Mouse (Mus musculus) lung, adult 2 months (tissue): Measurements from ENCODE around the gene Icos. TPM values are rescaled to one million over a fixed set of nuclear protein-coding genes. Genes with fewer than 3 reads are reported as not detected.

Experiments used
- DNase-seq: peaks from one replicate; pipeline ENCODE4 v3.0.0; 2022
- H3K4me1 ChIP-seq: fragments of 200-500 bp; 2 replicates; pipeline ENCODE4 v1.6.1; 2011; ENCODE audit warnings: low read length; ENCODE audit not compliant: control insufficient read depth, insufficient read depth
- H3K4me3 ChIP-seq: fragments of 200-500 bp; replicated peaks from 2 replicates; pipeline ENCODE3; 2011; ENCODE audit warnings: low read depth, mild to moderate bottlenecking, control low read depth, low read length; ENCODE audit errors: extremely low read depth
- CTCF ChIP-seq: fragments of 200-500 bp; IDR thresholded peaks from 2 replicates; pipeline ENCODE4 v1.5.1; 2011; ENCODE audit warnings: mild to moderate bottlenecking, low read length, control low read depth; ENCODE audit not compliant: insufficient read depth
- POLR2A ChIP-seq: fragments of 200-500 bp; IDR thresholded peaks from 2 replicates; pipeline ENCODE4 v1.6.1; 2011; ENCODE audit warnings: low read depth, mild to moderate bottlenecking, control low read depth, low read length, borderline replicate concordance; ENCODE audit errors: extremely low read depth
- WGBS: fragments of 180-500 bp; shearing (Covaris S2); methylation state at CpG from one replicate; pipeline ENCODE4 v1.1.7; 2018; 5-methylcytosine and 5-hydroxymethylcytosine counted together
- polyA plus RNA-seq: library from polyadenylated mRNA; depleted of rRNA; stranded (reverse); fragments of >200 nt; gene quantifications from 2 replicates; pipeline ENCODE4 v1.2.3, GENCODE M21; 2012

Icos gene
- polyA plus RNA-seq, 1 experiment = 0.60 TPM

DNA sequence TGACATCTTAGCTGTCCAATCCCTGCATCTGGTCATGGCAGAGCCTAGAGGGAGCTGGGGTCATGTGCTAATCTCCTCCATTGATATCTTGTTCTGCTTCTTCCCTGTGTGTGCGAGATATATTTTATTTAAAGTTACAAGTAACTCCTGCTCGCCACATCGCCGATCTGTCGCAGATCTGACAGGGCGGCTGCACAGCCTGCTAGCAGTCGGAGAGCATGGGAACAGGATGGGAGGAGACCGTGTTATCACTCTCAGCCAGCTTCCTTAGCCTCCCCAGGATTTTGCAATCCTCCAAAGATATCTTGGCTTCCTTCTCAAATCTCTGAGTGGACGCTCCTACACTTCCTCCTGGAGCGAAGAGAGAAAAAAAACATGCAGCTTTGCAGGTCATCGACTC, 17.3 kb upstream of the Icos start:
- TF ChIP-seq POLR2A = peak; percentile 39; the same call in 1 of the 2 replicates
- TF ChIP-seq CTCF = no peak
- 23% methylated on average over 11 of the region's 11 CpGs for WGBS
- Histone ChIP-seq H3K4me1 (peaks cover 4% of the 10 kb centered on the region; the same call in 1 of the 2 replicates), H3K4me3 (no peak overlapping the region)
- DNase-seq = peak; percentile 15

DNA sequence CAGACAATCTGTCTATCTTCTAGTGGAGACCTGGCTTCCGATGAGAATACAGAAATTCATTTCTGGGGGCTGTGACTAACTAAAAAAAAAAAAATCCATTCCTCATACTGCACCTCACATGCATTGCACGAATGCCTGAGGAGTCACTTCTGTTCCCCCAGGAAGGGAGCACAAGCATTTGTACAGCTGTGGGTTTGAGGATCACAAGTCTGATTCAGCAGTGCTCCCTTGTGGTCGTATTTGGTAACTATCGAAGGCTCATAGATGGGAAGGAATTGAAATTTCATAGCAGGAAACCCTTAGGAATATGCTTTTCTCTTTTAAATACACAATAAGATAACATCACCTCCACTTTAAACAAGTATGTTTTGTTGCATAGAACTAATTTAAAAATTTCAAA, 16.6 kb upstream of the Icos start:
- peaks cover 4% of the 10 kb centered on the region; the same call in 1 of the 2 replicates for H3K4me1 ChIP-seq
- 6% methylated on average over 4 of the region's 4 CpGs for WGBS
- H3K4me3 ChIP-seq = no peak overlapping the region
- peak; percentile 37 for TF ChIP-seq CTCF
- no peak for TF ChIP-seq POLR2A
- DNase-seq = peak; percentile 22

DNA sequence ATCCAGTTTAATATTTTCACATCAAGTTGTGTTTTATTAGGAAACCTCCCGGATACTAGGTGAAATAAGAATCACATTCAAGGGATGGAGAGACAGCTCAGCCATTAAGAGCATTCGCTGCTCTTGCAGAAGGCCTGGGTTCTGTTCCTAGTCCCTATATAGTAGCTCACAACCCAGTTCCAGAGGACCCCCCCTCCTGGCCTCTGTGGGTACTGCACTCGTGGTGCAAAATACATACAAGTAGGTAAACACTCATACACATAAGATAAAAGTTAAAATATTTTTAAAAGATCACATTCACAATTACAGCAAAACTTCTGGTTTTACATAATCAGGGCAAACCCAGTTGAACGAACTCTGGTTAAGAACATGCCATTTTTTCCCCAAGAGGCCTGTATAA, 15.6 kb upstream of the Icos start:
- TF ChIP-seq CTCF (no peak; the same call in 1 of the 2 replicates), POLR2A (no peak)
- peaks cover 4% of the 10 kb centered on the region; the same call in 1 of the 2 replicates for H3K4me1 ChIP-seq
- no peak for DNase-seq
- H3K4me3 ChIP-seq = no peak overlapping the region
- WGBS = 84% methylated on average over 4 of the region's 4 CpGs

DNA sequence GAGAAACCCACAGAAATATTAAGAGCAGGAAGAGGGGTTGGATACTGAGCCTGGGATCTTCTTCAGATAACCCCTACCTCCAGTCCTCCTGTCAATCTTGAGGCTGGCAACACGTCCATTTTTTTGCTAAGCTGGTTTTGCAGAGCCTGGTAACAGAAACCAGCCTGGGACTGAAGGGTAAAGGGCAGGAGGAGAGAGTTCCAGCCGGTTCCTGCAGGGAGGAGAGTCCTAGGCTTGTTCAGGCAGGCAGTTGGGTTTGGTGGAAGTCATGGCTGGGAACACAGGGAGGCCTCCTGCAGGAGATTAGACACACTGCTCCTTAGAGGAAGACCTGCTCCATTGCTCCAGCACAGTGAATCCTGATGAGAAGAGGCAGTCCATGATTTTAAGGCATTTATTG, 10.2 kb upstream of the Icos start:
- WGBS = 60% methylated on average over 2 of the region's 2 CpGs

DNA sequence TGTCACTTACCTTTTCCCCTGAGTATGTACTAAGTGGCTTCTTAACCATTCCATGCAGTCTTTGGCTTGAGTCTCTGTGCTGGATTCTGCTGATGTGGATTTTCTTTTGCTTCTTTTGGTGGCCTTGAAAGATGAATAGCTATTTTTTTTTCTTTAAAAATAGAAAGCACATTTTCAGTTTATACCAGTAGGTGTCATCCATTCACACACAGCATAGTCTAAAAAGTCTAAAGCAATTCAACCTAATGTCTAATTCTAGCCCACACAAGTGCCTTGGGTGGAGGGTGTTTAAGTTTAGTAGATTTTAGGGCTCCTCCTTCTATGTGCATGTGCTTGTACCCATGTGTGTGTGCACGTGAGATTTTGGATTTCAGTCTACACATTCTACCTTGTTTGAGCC, 6.9 kb upstream of the Icos start:
- TF ChIP-seq CTCF (no peak), POLR2A (no peak)
- 75% methylated on average over 1 of the region's 1 CpGs for WGBS

More for the DNA sequence above, 10.2 kb upstream of the Icos start:
- H3K4me1 ChIP-seq = no peaks in the 10 kb centered on the region
- no peak for TF ChIP-seq CTCF
- TF ChIP-seq POLR2A = no peak
- no peak overlapping the region for H3K4me3 ChIP-seq
- DNase-seq = no peak

DNA sequence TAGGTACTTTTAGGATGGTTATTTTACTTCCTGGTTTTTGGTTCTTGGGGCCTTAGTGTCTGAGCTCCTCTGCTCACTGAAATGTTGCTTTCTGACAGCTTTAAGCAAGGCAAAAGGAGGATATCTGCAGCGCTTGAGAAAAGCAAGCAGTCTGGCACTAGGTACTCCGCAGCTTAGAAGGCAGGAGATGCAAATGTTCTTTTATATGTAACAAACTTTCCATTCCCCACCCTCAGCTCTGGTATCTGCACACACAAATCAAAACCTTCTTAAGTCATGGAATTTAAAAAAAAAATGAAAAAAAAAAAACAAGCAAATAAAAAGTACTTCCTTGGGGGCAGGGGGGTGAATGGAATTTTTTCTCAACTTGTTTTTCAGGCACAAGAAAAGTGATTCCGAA, 3.5 kb upstream of the Icos start:
- Histone ChIP-seq H3K4me1 (no peaks in the 10 kb centered on the region), H3K4me3 (no peak overlapping the region)
- TF ChIP-seq POLR2A (no peak), CTCF (no peak)
- WGBS = 78% methylated on average over 3 of the region's 3 CpGs
- no peak for DNase-seq

More for the DNA sequence above, 6.9 kb upstream of the Icos start:
- DNase-seq = no peak
- Histone ChIP-seq H3K4me3 (no peak overlapping the region), H3K4me1 (no peaks in the 10 kb centered on the region)

DNA sequence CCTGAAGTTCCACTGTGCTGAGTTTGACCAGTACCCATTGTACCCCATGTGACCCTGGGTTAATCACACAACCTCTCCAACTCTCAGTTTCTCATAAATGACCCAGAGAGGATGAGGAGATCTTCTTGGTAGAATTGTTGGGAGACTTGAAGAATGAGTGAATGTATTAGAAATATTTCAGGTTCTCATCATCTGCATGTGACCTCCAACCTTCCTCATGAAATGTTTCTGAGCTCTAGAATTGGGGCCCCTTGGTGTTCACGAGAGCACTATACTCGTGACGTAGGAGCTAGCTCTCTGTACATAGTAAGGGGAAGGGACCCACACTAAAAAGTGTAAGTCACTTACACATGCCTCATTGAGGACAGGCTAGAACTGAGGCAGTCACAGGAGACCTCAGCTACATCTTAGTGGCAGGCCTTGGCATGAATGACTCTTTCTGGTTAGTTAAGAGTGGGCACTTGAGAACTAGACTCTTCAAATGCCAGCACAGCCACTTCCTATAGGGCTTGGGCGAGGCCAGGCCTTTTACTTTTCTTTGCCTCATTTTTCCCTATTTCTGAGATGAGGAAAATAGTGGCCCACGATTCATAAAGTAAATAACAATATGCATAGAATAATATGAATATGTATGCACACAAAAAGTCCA, 2.0 kb upstream of the Icos start:
- WGBS = 82% methylated on average over 5 of the region's 5 CpGs
- DNase-seq = no peak
- Histone ChIP-seq H3K4me3 (no peak overlapping the region), H3K4me1 (no peaks in the 10 kb centered on the region)
- TF ChIP-seq POLR2A = no peak
- TF ChIP-seq CTCF = no peak

DNA sequence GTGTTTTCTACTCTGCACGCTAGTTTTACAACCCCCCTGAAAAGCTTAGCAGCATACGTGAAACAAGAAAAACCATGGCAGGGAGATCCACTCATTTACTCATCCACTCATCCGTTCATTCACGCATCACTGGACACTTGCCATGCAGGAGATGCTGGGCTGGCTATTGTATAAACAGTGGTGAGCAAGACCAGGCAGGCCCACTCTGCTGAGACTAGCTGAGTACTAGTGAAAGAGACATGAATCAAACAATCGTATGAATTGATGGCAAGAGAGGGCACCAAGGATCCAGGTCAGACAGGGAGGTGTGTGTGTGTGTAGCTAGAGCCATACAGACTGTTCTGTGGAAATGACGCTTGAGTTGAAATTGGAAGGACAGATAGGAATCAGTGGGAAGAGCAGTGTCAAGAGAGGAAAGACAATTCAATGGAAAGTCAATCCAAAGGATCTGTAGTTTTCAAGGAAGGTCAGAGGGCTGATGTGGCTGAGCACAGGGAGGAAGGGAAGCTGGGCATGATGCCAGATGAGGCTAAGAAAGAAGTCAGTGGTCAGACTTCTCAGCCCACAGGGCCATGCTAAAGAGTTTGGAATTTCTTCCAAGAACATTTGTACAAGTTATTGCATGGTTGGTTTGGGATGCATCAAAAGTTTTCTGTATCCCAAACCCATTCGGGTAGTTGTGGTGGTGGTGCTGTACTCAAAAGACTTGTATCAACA, 1.6 kb downstream of the Icos start:
- H3K4me3 ChIP-seq = no peak overlapping the region
- H3K4me1 ChIP-seq = no peaks in the 10 kb centered on the region
- WGBS = 59% methylated on average over 7 of the region's 7 CpGs
- TF ChIP-seq CTCF = no peak
- TF ChIP-seq POLR2A = no peak
- DNase-seq = no peak

DNA sequence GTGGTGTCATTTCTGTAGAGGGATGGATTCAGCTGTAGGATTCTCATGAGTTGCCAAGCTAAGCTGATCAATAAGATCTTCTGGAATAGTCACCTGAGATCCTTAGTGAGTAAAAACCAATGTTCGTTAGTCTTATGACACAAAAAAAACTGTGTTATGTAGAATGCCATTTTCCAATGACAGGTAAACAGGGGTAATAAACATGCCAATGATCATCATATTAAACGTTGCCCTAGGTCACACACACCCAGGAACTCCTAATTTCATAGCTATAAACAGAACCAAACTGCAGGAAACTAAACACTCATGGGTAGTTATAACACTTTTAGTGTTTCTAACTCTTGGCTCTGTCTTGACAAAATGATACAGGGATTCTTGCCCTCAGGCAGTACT, 2.1 kb downstream of the Icos start:
- WGBS = 71% methylated on average over 2 of the region's 2 CpGs
- TF ChIP-seq CTCF = no peak
- TF ChIP-seq POLR2A = no peak
- DNase-seq = no peak
- no peaks in the 10 kb centered on the region for H3K4me1 ChIP-seq
- no peak overlapping the region for H3K4me3 ChIP-seq

DNA sequence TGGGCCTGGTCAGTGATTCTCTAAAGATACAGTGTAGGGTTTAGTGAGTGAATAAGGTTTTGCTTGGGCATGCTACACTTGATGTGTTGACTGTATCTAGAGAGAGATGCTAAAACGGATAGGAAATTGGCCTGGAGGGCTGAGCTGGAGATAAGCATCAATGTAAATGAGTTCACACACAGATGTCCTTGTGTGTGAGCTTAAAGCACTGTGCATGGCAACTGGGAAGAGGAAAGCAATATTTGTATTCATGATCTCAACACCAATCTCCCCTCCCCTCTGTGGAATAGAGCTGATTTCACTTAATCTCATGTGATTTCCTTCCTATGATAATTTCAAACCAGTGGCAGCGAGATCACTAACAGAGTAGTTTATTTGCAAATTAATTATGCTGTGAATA, 7.3 kb downstream of the Icos start:
- TF ChIP-seq POLR2A (no peak), CTCF (no peak)
- H3K4me3 ChIP-seq = no peak overlapping the region
- 51% methylated on average over 2 of the region's 2 CpGs for WGBS
- no peak for DNase-seq
- no peaks in the 10 kb centered on the region for H3K4me1 ChIP-seq
